Mouse (Mus musculus): ENCODE data around the gene Nup98.
A peak's percentile ranks its signal among the peaks of the same experiment; 100 is the strongest.

- TF ChIP-seq E2F4 (IDR thresholded peaks at IDR 0.05; ENCODE audit: borderline replicate concordance, low read depth, low read length): no peak
- TF ChIP-seq ZKSCAN1 (IDR thresholded peaks at IDR 0.05; ENCODE audit: low read depth, low read length): no peak
- peak; percentile 18 to 59 (median 56); a peak in 5 of 6 replicates for TF ChIP-seq CTCF (IDR thresholded peaks at IDR 0.05 in 2 of 3, conservative IDR thresholded peaks at IDR 0.05 in 1 of 3; ENCODE audit: control insufficient read depth in 1 of 3, insufficient read depth in 1 of 3, low read depth in 2 of 3, low read length in 3 of 3, poor library complexity in 1 of 3, severe bottlenecking in 1 of 3)
- no peak for TF ChIP-seq USF2 (IDR thresholded peaks at IDR 0.05; ENCODE audit: borderline replicate concordance in 1 of 2, insufficient read depth in 1 of 2, low read depth in 1 of 2, low read length in 2 of 2)
- no peak for TF ChIP-seq MEF2A (IDR thresholded peaks at IDR 0.05; ENCODE audit: extremely low read depth, insufficient replicate concordance, low read depth, low read length, poor library complexity, severe bottlenecking)
- no peak for TF ChIP-seq JUND (IDR thresholded peaks at IDR 0.05; ENCODE audit: low read depth, low read length)
- TF ChIP-seq POLR2A (IDR thresholded peaks at IDR 0.05; ENCODE audit: control insufficient read depth in 1 of 2, insufficient read depth in 1 of 2, low read depth in 1 of 2, low read length in 2 of 2, poor library complexity in 1 of 2): no peak
- no peak for TF ChIP-seq POLR2AphosphoS5 (IDR thresholded peaks at IDR 0.05; ENCODE audit: borderline replicate concordance, low read depth, low read length)
- no peak for TF ChIP-seq TCF12 (IDR thresholded peaks at IDR 0.05; ENCODE audit: low read depth, low read length)
- no peak for TF ChIP-seq USF1 (IDR thresholded peaks at IDR 0.05; ENCODE audit: low read depth, low read length)
- no peak for TF ChIP-seq NELFE (IDR thresholded peaks at IDR 0.05; ENCODE audit: low read depth, low read length)
- TF ChIP-seq BHLHE40 (IDR thresholded peaks at IDR 0.05; ENCODE audit: borderline replicate concordance, low read depth, low read length): no peak
Measured at GRCm38 (mm10) chr7:102078517-102078916, 131.5 kb downstream of the Nup98 start.

All from MEL (cell line).